Mouse (Mus musculus): Measurements from ENCODE around the gene Cryaa. TPM values are rescaled to one million over a fixed set of nuclear protein-coding genes. Genes with fewer than 3 reads are reported as not detected.
"Not testable (repeated sequence)": the region's sequence is repeated elsewhere in the genome, so short reads cannot be mapped to it uniquely, and the experiment has no call there.

The Cryaa gene
- polyA plus RNA-seq, 1 experiment from 2014 or later: not detected

DNA sequence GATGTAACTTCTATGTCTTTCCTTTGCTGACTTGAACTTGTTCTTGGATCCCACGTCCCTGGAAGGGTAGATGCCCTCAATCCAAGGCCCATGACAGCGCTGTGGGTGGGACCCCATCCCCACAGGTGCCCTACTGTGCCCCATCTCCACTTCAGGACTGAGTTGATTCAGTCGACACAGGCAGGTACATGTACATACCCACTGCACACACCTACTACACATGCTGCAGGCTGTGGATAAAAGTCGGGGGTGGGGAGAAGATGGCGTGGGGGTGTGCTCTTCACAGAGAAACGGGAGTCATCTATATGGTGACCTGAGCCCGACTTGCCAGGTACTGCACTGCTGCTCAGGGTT is 16.4 kb downstream of the Cryaa start:
- peak overlapping the region; percentile 48; the same call in 1 of the 2 replicates for H3K4me2 ChIP-seq
- 0 out of 2 replicates have a peak overlapping the region, but pooled peaks have one; percentile 25 for H3K27ac ChIP-seq
- peaks cover 26% of the 10 kb centered on the region for H3K4me1 ChIP-seq
- H3K36me3 ChIP-seq (replicated peaks): no peaks in the 10 kb centered on the region
- no peaks in the 10 kb centered on the region for H3K9me3 ChIP-seq
- H3K9ac ChIP-seq: no peak overlapping the region
- no peaks in the 10 kb centered on the region for H3K27me3 ChIP-seq
- peak; percentile 51; the same call in 1 of the 2 replicates for ATAC-seq (ENCODE audit: low FRiP score)
- WGBS: 71% methylated on average over 7 of the region's 7 CpGs
- H3K4me3 ChIP-seq (replicated peaks): no peak overlapping the region

GRCm38 (mm10) chr17:31694949-31695348 is 17.3 kb downstream of the Cryaa start:
- H3K27me3 ChIP-seq: no peaks in the 10 kb centered on the region
- H3K9me3 ChIP-seq: no peaks in the 10 kb centered on the region
- H3K4me2 ChIP-seq: no peak overlapping the region
- 88% methylated on average over 1 of the region's 1 CpGs for WGBS
- no peak overlapping the region for H3K27ac ChIP-seq
- no peak overlapping the region for H3K9ac ChIP-seq
- no peak for ATAC-seq (ENCODE audit: low FRiP score)
- no peaks in the 10 kb centered on the region for H3K36me3 ChIP-seq (replicated peaks)
- peaks cover 26% of the 10 kb centered on the region for H3K4me1 ChIP-seq
- H3K4me3 ChIP-seq (replicated peaks): no peak overlapping the region

DNA sequence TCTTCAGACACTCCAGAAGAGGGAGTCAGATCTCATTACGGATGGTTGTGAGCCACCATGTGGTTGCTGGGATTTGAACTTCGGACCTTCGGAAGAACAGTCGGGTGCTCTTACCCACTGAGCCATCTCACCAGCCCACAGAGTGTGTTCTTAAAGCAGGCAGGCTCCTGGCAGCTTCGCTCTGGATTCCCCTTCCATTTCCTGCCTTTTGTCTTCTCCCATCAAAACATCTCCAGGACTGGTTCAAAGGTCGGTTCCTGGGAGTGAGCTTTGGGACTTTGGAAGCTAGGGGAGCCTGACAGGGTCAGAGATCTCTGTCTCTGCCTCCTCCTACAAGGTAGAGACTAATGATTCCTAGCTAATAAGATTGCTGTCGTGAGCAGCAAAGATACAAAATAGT is 17.7 kb downstream of the Cryaa start:
- not testable (repeated sequence) for H3K27me3 ChIP-seq; ATAC-seq (ENCODE audit: low FRiP score); H3K4me3 ChIP-seq (replicated peaks); H3K9ac ChIP-seq; H3K4me2 ChIP-seq; H3K9me3 ChIP-seq; H3K27ac ChIP-seq; H3K36me3 ChIP-seq (replicated peaks)
- 86% methylated on average over 7 of the region's 7 CpGs for WGBS
- peaks cover 26% of the 10 kb centered on the region for H3K4me1 ChIP-seq

DNA sequence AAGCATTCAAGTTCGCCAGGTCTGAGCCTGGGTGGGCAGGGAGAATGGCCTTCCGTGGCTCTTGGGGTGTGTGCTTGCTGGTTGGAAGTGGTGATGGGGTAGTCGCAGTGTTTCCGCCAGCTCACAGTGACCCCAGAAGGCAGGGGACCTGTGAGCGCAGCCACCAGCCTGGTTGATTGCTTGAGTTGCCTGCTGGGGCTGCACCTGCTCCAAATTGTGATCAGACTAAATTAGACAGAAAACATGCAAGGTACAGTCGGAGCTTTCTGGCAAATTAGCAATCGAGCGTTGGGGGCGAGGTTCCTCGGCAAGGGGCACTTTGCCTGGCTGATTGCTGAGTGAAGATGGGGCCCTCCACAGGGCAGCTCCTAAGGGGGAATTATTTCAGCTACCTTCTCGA is 20.7 kb downstream of the Cryaa start:
- no peaks in the 10 kb centered on the region for H3K27me3 ChIP-seq
- no peak overlapping the region for H3K4me2 ChIP-seq
- H3K9ac ChIP-seq: peak overlapping the region; percentile 21; the same call in 1 of the 2 replicates
- H3K27ac ChIP-seq: peak overlapping the region; percentile 63
- no peaks in the 10 kb centered on the region for H3K36me3 ChIP-seq (replicated peaks)
- 0 out of 2 replicates have a peak, but pooled peaks have one; percentile 44 for ATAC-seq (ENCODE audit: low FRiP score)
- H3K9me3 ChIP-seq: no peaks in the 10 kb centered on the region
- 58% methylated on average over 11 of the region's 11 CpGs for WGBS
- peaks cover 20% of the 10 kb centered on the region for H3K4me1 ChIP-seq
- no peak overlapping the region for H3K4me3 ChIP-seq (replicated peaks)

DNA sequence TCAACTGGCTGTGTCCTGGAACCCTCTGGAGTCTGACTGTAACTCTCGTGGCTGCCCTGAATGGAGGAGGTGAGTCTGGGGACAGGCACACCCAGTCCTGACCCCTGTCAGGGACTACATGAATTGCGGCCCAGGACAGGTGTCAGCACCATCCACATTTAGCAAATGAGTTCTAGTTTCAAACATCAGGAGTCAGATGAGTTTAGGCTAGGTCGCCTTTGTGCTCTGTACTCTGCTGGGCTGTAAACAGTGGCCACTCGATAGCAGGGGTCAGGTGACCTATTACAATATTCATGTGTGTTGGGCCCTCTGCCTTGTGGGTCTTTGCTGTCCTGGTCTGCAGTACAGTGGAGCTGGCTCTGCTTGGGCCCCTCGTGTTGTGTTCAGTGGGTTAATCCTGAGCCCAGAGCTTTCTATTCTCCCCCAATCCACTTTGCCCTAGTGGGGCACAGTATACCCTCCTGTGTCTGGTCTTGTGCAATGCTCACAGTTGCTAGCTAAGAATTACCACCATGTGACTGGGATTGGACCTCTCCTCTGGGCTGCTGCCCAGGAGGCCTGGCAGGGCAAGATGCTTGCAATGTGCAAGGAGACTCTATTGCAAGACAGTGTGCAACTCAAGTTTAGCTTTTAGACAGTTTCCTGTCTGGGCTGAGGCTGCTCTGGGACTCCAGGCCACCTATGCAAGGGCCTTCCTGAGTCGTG is 25.8 kb downstream of the Cryaa start:
- no peak for ATAC-seq (ENCODE audit: low FRiP score)
- Histone ChIP-seq H3K4me2 (no peak overlapping the region), H3K4me3 (replicated peaks) (no peak overlapping the region), H3K27me3 (no peaks in the 10 kb centered on the region; the same call in 1 of the 2 replicates), H3K27ac (no peak overlapping the region), H3K36me3 (replicated peaks) (no peaks in the 10 kb centered on the region), H3K9me3 (no peaks in the 10 kb centered on the region), H3K4me1 (peaks cover 6% of the 10 kb centered on the region), H3K9ac (no peak overlapping the region)
- 79% methylated on average over 6 of the region's 6 CpGs for WGBS

DNA sequence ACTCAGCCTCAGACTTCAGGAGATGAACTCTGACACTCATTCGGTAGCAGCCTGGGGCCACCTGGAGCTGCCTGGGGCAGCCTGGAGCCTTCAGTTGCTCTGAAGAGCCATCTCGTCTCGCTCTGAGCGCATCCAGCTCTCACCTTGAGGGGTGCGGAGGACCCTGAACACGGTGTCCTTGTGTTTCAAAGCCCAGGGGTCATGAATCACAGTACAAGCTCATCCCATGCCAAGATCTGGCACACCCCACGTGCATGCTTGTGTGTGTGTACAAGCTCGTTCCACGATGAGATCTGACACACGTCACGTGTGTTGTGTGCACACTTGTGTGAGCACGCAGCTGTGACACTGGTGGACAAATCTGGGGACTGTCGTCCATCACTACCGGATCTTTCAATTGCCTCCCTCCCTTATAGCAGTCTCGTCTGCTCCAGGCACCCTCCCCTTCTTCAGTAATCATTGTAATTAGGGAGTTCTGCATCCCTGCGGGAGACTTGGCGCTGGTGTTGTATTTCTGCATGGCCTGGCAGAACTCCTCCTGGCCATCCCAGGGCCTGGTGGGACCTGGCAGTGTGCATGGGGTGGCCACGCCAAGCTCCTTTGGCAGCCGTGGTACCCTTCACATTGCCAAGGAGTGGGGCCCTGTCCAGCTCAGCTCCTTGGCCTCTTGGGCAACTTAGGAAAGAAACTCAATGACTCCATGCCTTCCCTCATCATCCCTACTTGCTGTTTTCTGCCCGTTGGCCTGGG is 27.8 kb downstream of the Cryaa start:
- no peaks in the 10 kb centered on the region for H3K9me3 ChIP-seq
- no peak overlapping the region for H3K4me3 ChIP-seq (replicated peaks)
- H3K9ac ChIP-seq: no peak overlapping the region
- H3K4me1 ChIP-seq: 0 out of 2 replicates have a peak, but pooled peaks cover 9% of the 10 kb centered on the region
- ATAC-seq (ENCODE audit: low FRiP score): no peak
- no peaks in the 10 kb centered on the region for H3K36me3 ChIP-seq (replicated peaks)
- no peak overlapping the region for H3K4me2 ChIP-seq
- H3K27ac ChIP-seq: no peak overlapping the region
- no peaks in the 10 kb centered on the region; the same call in 1 of the 2 replicates for H3K27me3 ChIP-seq
- 75% methylated on average over 20 of the region's 20 CpGs for WGBS

DNA sequence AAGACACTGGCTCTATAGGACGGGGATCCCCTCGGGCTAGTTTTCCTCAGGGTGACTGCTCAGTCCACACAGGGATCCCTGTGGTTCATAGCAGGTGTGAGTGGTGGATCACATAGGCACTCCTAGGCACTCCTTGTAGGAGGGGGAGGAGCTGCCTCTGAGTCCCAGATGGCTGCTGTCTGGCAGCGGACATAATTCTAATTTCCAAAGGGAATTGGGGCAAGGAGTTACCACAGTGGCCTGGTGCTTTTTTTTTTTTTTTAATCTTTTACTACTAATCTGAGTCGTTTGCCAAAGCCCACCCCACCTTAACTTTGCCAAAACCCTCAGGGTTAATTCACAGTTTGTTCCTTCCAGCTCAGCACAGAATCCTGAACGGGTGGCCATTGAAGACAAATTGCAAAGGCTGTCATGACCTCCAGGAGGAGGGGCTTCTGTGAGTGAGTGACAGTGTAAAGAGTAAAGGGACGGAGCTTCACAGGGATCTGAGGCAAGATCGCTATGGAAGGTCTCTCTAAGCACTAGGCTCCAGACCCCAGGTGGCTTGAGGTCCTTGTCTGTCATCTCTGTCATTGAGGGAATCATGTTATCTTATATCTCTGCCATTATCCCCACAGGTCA is 31.6 kb downstream of the Cryaa start:
- no peak overlapping the region for H3K4me2 ChIP-seq
- 0 out of 2 replicates have a peak, but pooled peaks cover 9% of the 10 kb centered on the region for H3K4me1 ChIP-seq
- WGBS: 53% methylated on average over 7 of the region's 7 CpGs
- H3K9me3 ChIP-seq: no peaks in the 10 kb centered on the region
- H3K27me3 ChIP-seq: no peaks in the 10 kb centered on the region; the same call in 1 of the 2 replicates
- H3K4me3 ChIP-seq (replicated peaks): no peak overlapping the region
- no peaks in the 10 kb centered on the region for H3K36me3 ChIP-seq (replicated peaks)
- ATAC-seq (ENCODE audit: low FRiP score): no peak
- no peak overlapping the region for H3K9ac ChIP-seq
- H3K27ac ChIP-seq: no peak overlapping the region

GRCm38 (mm10) chr17:31710455-31710854 is 32.8 kb downstream of the Cryaa start:
- Histone ChIP-seq H3K36me3 (replicated peaks) (no peaks in the 10 kb centered on the region), H3K9me3 (no peaks in the 10 kb centered on the region), H3K4me3 (replicated peaks) (no peak overlapping the region), H3K27ac (no peak overlapping the region), H3K9ac (no peak overlapping the region), H3K27me3 (no peaks in the 10 kb centered on the region), H3K4me1 (peaks cover 12% of the 10 kb centered on the region; the same call in 1 of the 2 replicates), H3K4me2 (no peak overlapping the region)
- 80% methylated on average over 8 of the region's 8 CpGs for WGBS
- no peak for ATAC-seq (ENCODE audit: low FRiP score)

- Histone ChIP-seq H3K36me3 (replicated peaks) (no peaks in the 10 kb centered on the region), H3K4me3 (replicated peaks) (no peak overlapping the region), H3K9me3 (no peaks in the 10 kb centered on the region), H3K4me1 (peaks cover 11% of the 10 kb centered on the region; the same call in 1 of the 2 replicates), H3K27ac (no peak overlapping the region), H3K4me2 (no peak overlapping the region), H3K9ac (no peak overlapping the region), H3K27me3 (no peaks in the 10 kb centered on the region)
- 71% methylated on average over 9 of the region's 9 CpGs for WGBS
- ATAC-seq (ENCODE audit: low FRiP score): no peak
Measured at GRCm38 (mm10) chr17:31713709-31714108, 36.1 kb downstream of the Cryaa start.

GRCm38 (mm10) chr17:31714125-31714524 is 36.5 kb downstream of the Cryaa start:
- H3K36me3 ChIP-seq (replicated peaks): no peaks in the 10 kb centered on the region
- peaks cover 6% of the 10 kb centered on the region; the same call in 1 of the 2 replicates for H3K4me1 ChIP-seq
- no peaks in the 10 kb centered on the region for H3K27me3 ChIP-seq
- H3K9me3 ChIP-seq: no peaks in the 10 kb centered on the region
- no peak overlapping the region for H3K27ac ChIP-seq
- no peak for ATAC-seq (ENCODE audit: low FRiP score)
- no peak overlapping the region for H3K9ac ChIP-seq
- 87% methylated on average over 3 of the region's 3 CpGs for WGBS
- no peak overlapping the region for H3K4me2 ChIP-seq
- H3K4me3 ChIP-seq (replicated peaks): no peak overlapping the region

- no peak overlapping the region for H3K9ac ChIP-seq
- H3K4me2 ChIP-seq: no peak overlapping the region
- no peak overlapping the region for H3K4me3 ChIP-seq (replicated peaks)
- 49% methylated on average over 11 of the region's 11 CpGs for WGBS
- H3K27me3 ChIP-seq: no peaks in the 10 kb centered on the region
- H3K36me3 ChIP-seq (replicated peaks): no peaks in the 10 kb centered on the region
- no peak overlapping the region for H3K27ac ChIP-seq
- no peak for ATAC-seq (ENCODE audit: low FRiP score)
- H3K9me3 ChIP-seq: no peaks in the 10 kb centered on the region
- peaks cover 9% of the 10 kb centered on the region for H3K4me1 ChIP-seq
Measured at GRCm38 (mm10) chr17:31715006-31715405, 37.4 kb downstream of the Cryaa start.

GRCm38 (mm10) chr17:31721637-31722036 is 44.0 kb downstream of the Cryaa start:
- Histone ChIP-seq H3K27ac (no peak overlapping the region), H3K4me2 (no peak overlapping the region)

More at GRCm38 (mm10) chr17:31721637-31722036, 44.0 kb downstream of the Cryaa start:
- no peaks in the 10 kb centered on the region; the same call in 1 of the 2 replicates for H3K27me3 ChIP-seq
- H3K4me1 ChIP-seq: peaks cover 17% of the 10 kb centered on the region
- WGBS: 81% methylated on average over 6 of the region's 6 CpGs
- ATAC-seq (ENCODE audit: low FRiP score): no peak
- no peaks in the 10 kb centered on the region for H3K9me3 ChIP-seq
- no peak overlapping the region for H3K9ac ChIP-seq
- no peak overlapping the region for H3K4me3 ChIP-seq (replicated peaks)
- H3K36me3 ChIP-seq (replicated peaks): no peaks in the 10 kb centered on the region

Data from forebrain, embryonic 12.5 days (tissue).